Mouse (Mus musculus) lung, embryonic 14.5 days (tissue): ENCODE data around the gene Usp2. TPM values are rescaled to one million over a fixed set of nuclear protein-coding genes. Genes with fewer than 3 reads are reported as not detected.
A peak's percentile ranks its signal among the peaks of the same experiment; 100 is the strongest.

Experiments used
- ATAC-seq: fragments of 200-750 bp; cut with Nextera tagmentation; 2 replicates; pipeline ENCODE4 v1.8.0; 2017; ENCODE audit warnings: mild to moderate bottlenecking, moderate TSS enrichment, moderate library complexity; ENCODE audit not compliant: insufficient read depth
- DNase-seq: peaks from one replicate; pipeline ENCODE4 v3.0.0-alpha.2; 2015
- H3K27ac ChIP-seq: fragments of 300-500 bp; sonication (generic); 2 replicates; pipeline ENCODE4 v1.5.1; 2014; ENCODE audit warnings: low read depth, mild to moderate bottlenecking, moderate library complexity
- H3K27me3 ChIP-seq: fragments of 300-500 bp; sonication (generic); 2 replicates; pipeline ENCODE4 v1.6.1; 2014; ENCODE audit warnings: low read length, control low read depth; ENCODE audit not compliant: insufficient read depth
- H3K36me3 ChIP-seq: fragments of 300-500 bp; sonication (generic); 2 replicates; pipeline ENCODE4 v1.6.1; 2014; ENCODE audit warnings: control low read depth; ENCODE audit not compliant: insufficient read depth
- H3K4me1 ChIP-seq: fragments of 300-500 bp; sonication (generic); 2 replicates; pipeline ENCODE4 v1.6.1; 2014; ENCODE audit warnings: antibody characterized with exemption, control low read depth; ENCODE audit not compliant: insufficient read depth
- H3K4me2 ChIP-seq: fragments of 300-500 bp; sonication (generic); 2 replicates; pipeline ENCODE4 v1.6.1; 2014; ENCODE audit warnings: mild to moderate bottlenecking
- H3K4me3 ChIP-seq: fragments of 300-500 bp; sonication (generic); 2 replicates; pipeline ENCODE4 v1.5.1; 2014; ENCODE audit warnings: low read depth, low read length
- H3K9ac ChIP-seq: fragments of 300-500 bp; sonication (generic); 2 replicates; pipeline ENCODE4 v1.6.1; 2014
- H3K9me3 ChIP-seq: fragments of 300-500 bp; sonication (generic); 2 replicates; pipeline ENCODE4 v1.6.1; 2016; ENCODE audit warnings: low read depth, low read length, control low read depth
- CTCF ChIP-seq: IDR thresholded peaks from 2 replicates; pipeline ENCODE4 v1.5.1; 2016; ENCODE audit warnings: antibody characterized with exemption, low read depth
- WGBS: fragments of 180-500 bp; shearing (Covaris S2); extraction: QIAGEN DNeasy Blood & Tissue Kit; methylation state at CpG from one replicate; pipeline ENCODE4 v1.1.7; 2014; 5-methylcytosine and 5-hydroxymethylcytosine counted together
- polyA plus RNA-seq: library from polyadenylated mRNA; unstranded; fragments of >200 nt; fragmentation: Nextera tagmentation; extraction: Ambion mirVana; gene quantifications from 2 replicates; pipeline ENCODE4 v1.2.1, GENCODE M21; 2014

The Usp2 gene
- polyA plus RNA-seq, 1 experiment from 2014 or later: 7.5 TPM

GRCm38 (mm10) chr9:44131276-44131590 is 64.4 kb downstream of the Usp2 start:
- Histone ChIP-seq H3K4me3 (0 out of 2 replicates have a peak overlapping the region, but pooled peaks have one; percentile 3), H3K27ac (peak overlapping the region; percentile 92; the same call in 1 of the 2 replicates), H3K27me3 (peaks cover 8% of the 10 kb centered on the region), H3K36me3 (no peaks in the 10 kb centered on the region), H3K9ac (no peak overlapping the region; the same call in 1 of the 2 replicates), H3K9me3 (no peaks in the 10 kb centered on the region), H3K4me2 (peak overlapping the region; percentile 83), H3K4me1 (peaks cover 22% of the 10 kb centered on the region)
- DNase-seq (no peak), ATAC-seq (no peak)
- WGBS: 39% methylated on average over 7 of the region's 7 CpGs
- TF ChIP-seq CTCF: no peak

- H3K9ac ChIP-seq: no peak overlapping the region
- 47% methylated on average over 5 of the region's 5 CpGs for WGBS
- H3K9me3 ChIP-seq: no peaks in the 10 kb centered on the region
- DNase-seq: no peak
- H3K27me3 ChIP-seq: peaks cover 8% of the 10 kb centered on the region
- no peak for ATAC-seq
- H3K4me2 ChIP-seq: peak overlapping the region; percentile 89; the same call in 1 of the 2 replicates
- H3K4me3 ChIP-seq: no peak overlapping the region
- H3K36me3 ChIP-seq: peaks cover 7% of the 10 kb centered on the region
- peaks cover 20% of the 10 kb centered on the region for H3K4me1 ChIP-seq
- TF ChIP-seq CTCF: no peak
- peak overlapping the region; percentile 40; the same call in 1 of the 2 replicates for H3K27ac ChIP-seq
These were observed 65.4 kb downstream of the Usp2 start for GRCm38 (mm10) chr9:44132200-44132599.

DNA sequence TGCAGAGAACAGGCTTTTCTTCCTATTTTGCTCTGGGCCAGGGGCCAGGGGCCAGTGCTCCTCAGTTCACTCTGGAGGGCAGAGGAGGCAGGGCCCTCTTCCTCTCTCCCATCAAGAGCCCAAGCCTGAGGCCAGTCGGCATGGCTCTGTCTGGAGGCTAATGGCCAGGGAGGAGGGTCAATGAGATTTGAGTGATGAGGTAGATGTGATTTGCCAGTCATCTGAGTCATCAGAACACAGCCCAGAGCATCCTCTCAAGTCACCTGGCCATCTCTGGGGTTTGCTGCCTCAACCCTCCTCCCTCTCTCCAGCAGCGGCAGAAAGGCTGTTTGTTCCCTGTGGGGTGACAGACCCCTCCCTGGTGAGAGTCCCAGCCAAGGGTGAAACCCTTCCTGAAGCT is 66.5 kb downstream of the Usp2 start:
- no peak for DNase-seq
- H3K27me3 ChIP-seq: peaks cover 8% of the 10 kb centered on the region
- no peaks in the 10 kb centered on the region for H3K9me3 ChIP-seq
- ATAC-seq: no peak
- peak overlapping the region; percentile 89 for H3K4me2 ChIP-seq
- H3K4me1 ChIP-seq: peaks cover 20% of the 10 kb centered on the region
- peaks cover 12% of the 10 kb centered on the region for H3K36me3 ChIP-seq
- peak overlapping the region; percentile 2; the same call in 1 of the 2 replicates for H3K9ac ChIP-seq
- peak overlapping the region; percentile 61 for H3K4me3 ChIP-seq
- TF ChIP-seq CTCF: no peak
- peak overlapping the region; percentile 81; the same call in 1 of the 2 replicates for H3K27ac ChIP-seq
- WGBS: 6% methylated on average over 2 of the region's 2 CpGs

- peak within 1 kb of the TSS; percentile 81 for H3K27ac ChIP-seq
- peaks cover 20% of the 10 kb centered on the region for H3K4me1 ChIP-seq
- H3K4me2 ChIP-seq: peak within 1 kb of the TSS; percentile 89
- peaks cover 8% of the 10 kb centered on the region for H3K27me3 ChIP-seq
- H3K4me3 ChIP-seq: peak within 1 kb of the TSS; percentile 61
- peak; percentile 79 for DNase-seq
- WGBS: under 1% methylated on average over 53 of the region's 55 CpGs
- TF ChIP-seq CTCF: peak; percentile 18; the same call in 1 of the 2 replicates
- H3K36me3 ChIP-seq: peaks cover 21% of the 10 kb centered on the region
- H3K9me3 ChIP-seq: no peaks in the 10 kb centered on the region
- peak within 1 kb of the TSS; percentile 68 for H3K9ac ChIP-seq
- peak; percentile 16 for ATAC-seq
These were observed 67.5 kb downstream of the Usp2 start, which contains the start of gene Mcam for GRCm38 (mm10) chr9:44134101-44134850. Gene Mcam (plus strand): TSS chr9:44134469.

DNA sequence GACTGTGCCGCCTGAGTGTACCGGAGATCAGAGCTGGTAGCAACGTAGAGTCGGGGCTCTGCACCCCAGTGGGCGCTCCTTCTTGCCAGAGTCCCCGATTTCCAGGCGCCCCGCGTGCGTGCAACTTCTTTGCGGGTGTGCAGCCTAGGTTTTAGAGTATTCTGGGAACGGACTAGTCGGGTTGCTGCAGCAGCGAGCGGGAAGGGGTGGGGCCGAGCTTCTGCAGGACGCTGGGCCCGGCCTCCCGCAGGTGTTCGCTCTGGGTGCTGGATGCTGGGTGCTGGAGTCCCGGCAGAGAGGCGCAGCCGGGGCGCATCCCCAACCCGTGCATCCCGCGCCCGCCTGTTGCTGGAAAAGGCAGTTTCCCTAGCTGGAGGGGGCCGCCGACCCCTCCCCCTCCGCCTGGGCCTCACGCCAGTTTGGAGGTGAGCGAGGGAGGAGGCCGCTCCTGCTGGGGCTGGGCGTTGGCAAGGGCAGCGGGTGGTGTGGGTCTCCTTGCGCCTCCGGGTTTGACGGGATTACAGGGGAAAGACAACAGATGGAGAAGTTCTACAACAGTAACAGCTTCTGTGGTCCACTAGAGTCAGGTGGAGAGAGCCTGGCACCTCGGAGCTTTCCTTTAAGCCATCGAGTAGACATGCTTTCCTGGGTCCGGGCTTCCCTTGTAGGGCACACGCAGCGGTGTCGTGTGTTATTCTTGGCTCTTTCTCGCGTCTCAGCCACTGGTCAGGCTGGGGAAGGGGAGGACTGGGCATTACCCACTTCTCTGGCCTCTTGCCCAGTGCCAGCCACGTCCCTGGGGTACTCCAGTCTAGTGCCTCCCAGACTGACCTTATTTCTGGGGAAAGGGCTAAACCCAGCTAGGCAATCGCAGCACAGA is 68.3 kb downstream of the Usp2 start:
- DNase-seq (peak; percentile 67), ATAC-seq (peak; percentile 1; the same call in 1 of the 2 replicates)
- Histone ChIP-seq H3K9me3 (no peaks in the 10 kb centered on the region), H3K4me3 (peak overlapping the region; percentile 61), H3K27ac (peak overlapping the region; percentile 81), H3K4me1 (peaks cover 16% of the 10 kb centered on the region), H3K4me2 (peak overlapping the region; percentile 89), H3K27me3 (peaks cover 8% of the 10 kb centered on the region), H3K36me3 (peaks cover 29% of the 10 kb centered on the region), H3K9ac (peak overlapping the region; percentile 68)
- 2% methylated on average over 48 of the region's 49 CpGs for whole genome bisulfite sequencing
- TF ChIP-seq CTCF: no peak; the same call in 1 of the 2 replicates

- H3K4me3 ChIP-seq: peak overlapping the region; percentile 61
- peak overlapping the region; percentile 81 for H3K27ac ChIP-seq
- H3K4me2 ChIP-seq: peak overlapping the region; percentile 89
- DNase-seq (peak; percentile 56), ATAC-seq (peak; percentile 22; the same call in 1 of the 2 replicates)
- peak overlapping the region; percentile 68 for H3K9ac ChIP-seq
- 31% methylated on average over 7 of the region's 7 CpGs for WGBS
- peaks cover 37% of the 10 kb centered on the region for H3K36me3 ChIP-seq
- no peak for TF ChIP-seq CTCF
- H3K4me1 ChIP-seq: peaks cover 13% of the 10 kb centered on the region
- H3K27me3 ChIP-seq: peaks cover 8% of the 10 kb centered on the region
- H3K9me3 ChIP-seq: no peaks in the 10 kb centered on the region
These were observed 69.0 kb downstream of the Usp2 start for GRCm38 (mm10) chr9:44135731-44136411.
